Mouse (Mus musculus): ENCODE results near the gene Msi2.

The Msi2 gene

GRCm38 (mm10) chr11:88394341-88395075 is 323.8 kb downstream of the Msi2 start:
- DNase-seq: no peak

- no peak for DNase-seq
Measured at GRCm38 (mm10) chr11:88392715-88393114, 325.6 kb downstream of the Msi2 start.

GRCm38 (mm10) chr11:88391181-88391814 is 327.0 kb downstream of the Msi2 start:
- DNase-seq: no peak

- no peak for DNase-seq
Measured at GRCm38 (mm10) chr11:88389530-88389929, 328.8 kb downstream of the Msi2 start.

- peak; percentile 74 for DNase-seq
Measured at GRCm38 (mm10) chr11:88386916-88387315, 331.4 kb downstream of the Msi2 start.

GRCm38 (mm10) chr11:88382449-88382848 is 335.9 kb downstream of the Msi2 start:
- no peak for DNase-seq

GRCm38 (mm10) chr11:88381145-88381909 is 337.0 kb downstream of the Msi2 start:
- no peak for DNase-seq

GRCm38 (mm10) chr11:88379635-88380034 is 338.7 kb downstream of the Msi2 start:
- no peak for DNase-seq

- DNase-seq: no peak
Measured at GRCm38 (mm10) chr11:88378686-88379339, 339.5 kb downstream of the Msi2 start.

- no peak for DNase-seq
Measured at GRCm38 (mm10) chr11:88372589-88372988, 345.7 kb downstream of the Msi2 start.

- peak; percentile 61 for DNase-seq
Measured at GRCm38 (mm10) chr11:88369898-88370297, 348.4 kb downstream of the Msi2 start.

- DNase-seq: no peak
Measured at GRCm38 (mm10) chr11:88367501-88367900, 350.8 kb downstream of the Msi2 start.

GRCm38 (mm10) chr11:88365914-88366540 is 352.3 kb downstream of the Msi2 start:
- no peak for DNase-seq

GRCm38 (mm10) chr11:88364231-88364630 is 354.1 kb downstream of the Msi2 start:
- DNase-seq: no peak

GRCm38 (mm10) chr11:88363481-88363880 is 354.8 kb downstream of the Msi2 start:
- DNase-seq: no peak

- no peak for DNase-seq
Measured at GRCm38 (mm10) chr11:88359736-88360135, 358.6 kb downstream of the Msi2 start.

GRCm38 (mm10) chr11:88357325-88357724 is 361.0 kb downstream of the Msi2 start:
- no peak for DNase-seq

GRCm38 (mm10) chr11:88356598-88357290 is 361.6 kb downstream of the Msi2 start:
- peak; percentile 44 for DNase-seq

GRCm38 (mm10) chr11:88356016-88356415 is 362.3 kb downstream of the Msi2 start:
- no peak for DNase-seq

GRCm38 (mm10) chr11:88354771-88355170 is 363.5 kb downstream of the Msi2 start:
- DNase-seq: peak; percentile 30

- DNase-seq: no peak
Measured at GRCm38 (mm10) chr11:88351722-88352473, 366.4 kb downstream of the Msi2 start.
